Mouse (Mus musculus) frontal cortex, postnatal 25 days (tissue): ENCODE measurements around the gene Zbtb21.
"Not testable (repeated sequence)": the region's sequence is repeated elsewhere in the genome, so short reads cannot be mapped to it uniquely, and the experiment has no call there.

Experiments used
- DNase-seq, 2 experiments: peaks; one replicate each; pipeline ENCODE4 v3.0.0; 2022; ENCODE audit warnings: low spot score in 2 of 2

Gene Zbtb21

DNA sequence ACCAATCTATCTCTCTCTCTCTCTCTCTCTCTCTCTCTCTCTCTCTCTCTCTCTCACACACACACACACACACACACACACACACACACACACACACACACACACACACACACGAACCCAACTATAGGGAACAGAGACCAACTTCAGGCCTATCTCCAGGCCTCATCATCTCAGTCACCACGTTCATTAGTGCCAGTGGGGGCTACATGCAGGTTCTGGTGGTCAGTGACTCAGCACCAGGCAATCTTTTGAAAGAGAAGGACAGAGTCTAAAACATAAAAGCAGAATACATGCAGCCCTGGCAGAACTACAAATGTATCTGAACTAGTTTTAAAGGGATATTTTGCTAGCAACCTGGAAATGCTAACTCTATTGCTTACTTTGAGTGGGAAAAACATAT, 15.4 kb downstream of the Zbtb21 start:
- DNase-seq: not testable (repeated sequence)

DNA sequence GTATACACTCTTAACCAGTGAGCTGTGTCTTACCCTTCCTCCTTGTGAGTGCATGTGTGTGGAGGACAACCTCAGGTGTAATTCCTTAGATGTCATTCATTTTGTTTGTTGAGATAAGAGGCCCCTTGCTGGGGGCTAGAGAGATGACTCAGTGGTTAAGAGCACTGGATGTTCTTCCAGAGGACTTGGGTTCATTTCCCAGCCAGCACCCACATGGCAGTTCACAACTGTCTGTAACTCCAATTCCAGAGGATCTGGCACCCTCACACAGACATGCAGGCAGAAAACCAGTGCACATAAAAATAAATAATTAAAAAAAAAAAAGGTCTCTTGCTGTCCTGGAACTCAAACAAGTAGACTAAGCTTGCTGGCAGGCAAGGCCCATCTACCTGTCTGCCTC, 20.6 kb downstream of the Zbtb21 start:
- no peak for DNase-seq

DNA sequence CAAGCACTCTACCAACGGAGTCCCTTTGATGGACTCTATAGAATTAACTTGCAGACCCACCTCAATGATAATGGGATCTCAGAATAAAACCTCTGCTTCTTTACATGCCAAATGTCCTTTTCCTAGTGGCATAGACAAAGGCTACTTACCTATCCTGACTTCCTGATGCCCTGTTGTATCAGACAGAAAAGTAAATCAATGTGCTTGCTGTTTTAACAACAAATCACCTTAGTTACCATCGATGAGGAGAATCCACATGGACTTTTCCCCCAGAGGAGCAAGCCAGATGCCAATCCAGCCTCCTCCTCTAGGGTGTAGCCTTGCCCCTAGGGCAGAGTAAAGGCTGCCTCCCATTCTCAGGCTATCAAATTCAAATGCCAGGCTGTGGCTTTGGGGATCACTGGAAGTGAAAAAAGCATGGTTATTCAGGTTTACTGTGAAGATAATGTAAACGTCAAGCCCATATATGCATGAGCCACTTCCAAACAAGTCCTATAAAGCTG, 21.9 kb downstream of the Zbtb21 start:
- no peak for DNase-seq

DNA sequence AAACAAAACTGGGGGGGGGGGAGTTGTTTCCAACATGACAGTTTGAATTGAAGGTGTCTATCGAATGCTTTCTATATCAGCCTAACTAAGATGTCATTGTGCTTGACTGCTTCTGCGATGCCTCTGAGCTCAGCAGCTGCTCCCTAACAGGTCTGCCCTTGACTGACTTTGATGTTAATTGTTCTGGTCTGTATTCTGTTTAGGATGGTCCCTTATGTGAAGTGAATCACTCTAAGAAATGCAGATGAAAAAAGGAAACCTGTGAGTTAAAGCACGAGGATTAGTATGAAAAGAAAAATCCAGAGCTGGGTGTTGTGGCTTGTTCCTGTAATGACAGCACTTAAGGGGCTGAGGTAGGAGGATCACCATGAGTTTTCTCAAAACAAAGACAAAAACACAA, 26.6 kb downstream of the Zbtb21 start:
- DNase-seq: no peak

DNA sequence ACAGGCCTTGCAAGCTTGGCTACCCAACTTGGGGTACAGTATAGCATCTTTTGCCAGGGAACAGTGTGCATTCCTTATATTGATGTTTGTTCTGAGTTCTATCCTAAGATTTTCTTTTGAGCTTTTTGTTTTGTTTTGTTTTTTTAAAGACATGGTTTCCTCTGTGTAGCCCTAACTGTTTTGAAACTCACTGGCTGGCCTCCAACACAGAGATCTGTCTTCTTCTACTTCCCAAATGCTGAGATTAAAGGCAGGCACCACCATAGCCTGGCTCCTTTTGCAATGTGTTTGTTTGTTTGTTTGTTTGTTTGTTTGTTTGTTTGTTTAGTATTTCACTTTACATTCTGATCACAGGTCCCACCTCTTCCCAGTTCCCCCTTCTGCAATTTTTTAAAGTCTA, 32.2 kb downstream of the Zbtb21 start:
- no peak for DNase-seq

DNA sequence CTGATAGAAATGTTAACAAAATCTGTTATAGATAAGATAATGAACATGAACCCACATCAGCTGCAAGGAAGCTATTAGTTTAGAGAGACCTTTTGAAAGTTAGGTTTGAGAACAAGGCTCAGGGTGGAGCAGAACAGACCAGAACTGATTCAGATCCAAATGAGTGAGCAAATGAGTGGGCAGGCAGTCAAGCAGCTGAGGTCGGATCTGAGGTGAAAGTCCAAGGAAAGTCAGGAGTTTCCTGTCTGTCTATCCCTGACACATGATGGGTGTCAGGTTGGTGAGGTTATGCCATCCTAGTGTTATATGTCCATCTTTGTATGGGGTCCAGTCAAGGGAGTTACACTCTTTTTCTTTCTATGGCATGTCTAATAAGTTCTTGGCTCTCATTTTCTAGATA, 32.9 kb downstream of the Zbtb21 start:
- no peak for DNase-seq

DNA sequence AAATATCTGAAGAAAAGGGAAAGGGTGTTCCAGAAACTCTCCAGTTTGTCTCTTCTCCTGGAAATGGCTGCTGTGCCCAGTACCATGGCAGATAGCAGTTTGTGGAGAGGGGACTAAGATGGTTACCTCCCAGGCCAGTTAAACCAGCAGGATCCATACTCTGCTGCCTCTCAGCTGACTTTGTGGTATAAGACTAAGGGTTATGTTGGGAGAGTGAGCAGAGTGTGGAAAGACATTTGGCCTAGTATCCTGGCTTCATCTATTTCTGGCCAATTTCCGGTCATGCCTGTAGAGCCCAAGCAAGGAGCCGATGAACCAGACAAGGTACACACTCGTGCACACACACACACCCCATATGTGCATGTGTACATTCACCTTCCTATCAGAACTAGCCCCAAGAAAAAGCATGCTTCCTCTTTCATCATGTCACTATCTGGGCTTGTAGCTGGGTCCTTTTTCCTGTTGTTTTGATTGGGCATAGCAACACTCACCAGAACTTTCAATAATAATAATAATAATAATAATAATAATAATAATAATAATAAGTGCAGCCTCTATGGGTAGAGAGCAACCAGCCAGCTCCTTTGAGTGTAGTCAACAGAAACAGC, 35.0 kb downstream of the Zbtb21 start:
- DNase-seq: no peak

- no peak for DNase-seq
Observed at GRCm38 (mm10) chr16:97926381-97926780, 36.0 kb downstream of the Zbtb21 start.

GRCm38 (mm10) chr16:97925760-97926159, 36.7 kb downstream of the Zbtb21 start:
- DNase-seq: no peak

DNA sequence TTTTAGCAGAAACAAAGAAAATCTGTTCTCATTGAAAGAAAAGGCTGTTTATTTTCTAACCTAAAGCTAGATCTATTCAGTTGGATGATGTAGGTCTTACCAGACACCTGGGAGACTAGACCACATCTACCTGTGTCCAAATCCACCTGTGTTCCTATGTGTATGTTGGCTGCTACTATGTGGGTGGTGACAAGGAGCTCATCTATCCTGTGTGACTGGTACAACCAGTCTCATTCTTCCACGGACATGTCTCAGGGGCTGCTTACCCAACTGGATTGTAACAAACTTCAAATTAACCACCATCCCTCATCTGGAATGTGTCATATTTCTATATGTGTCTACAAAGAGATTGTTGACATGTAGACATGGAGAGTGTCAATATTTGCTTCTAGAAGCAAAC, 38.7 kb downstream of the Zbtb21 start:
- DNase-seq: no peak

- no peak for DNase-seq
Observed at GRCm38 (mm10) chr16:97922779-97923126, 39.7 kb downstream of the Zbtb21 start.

- peak; percentile 73 to 76 for DNase-seq
Observed at GRCm38 (mm10) chr16:97921961-97922778, 40.3 kb downstream of the Zbtb21 start.

GRCm38 (mm10) chr16:97920621-97921020, 41.8 kb downstream of the Zbtb21 start:
- no peak for DNase-seq

DNA sequence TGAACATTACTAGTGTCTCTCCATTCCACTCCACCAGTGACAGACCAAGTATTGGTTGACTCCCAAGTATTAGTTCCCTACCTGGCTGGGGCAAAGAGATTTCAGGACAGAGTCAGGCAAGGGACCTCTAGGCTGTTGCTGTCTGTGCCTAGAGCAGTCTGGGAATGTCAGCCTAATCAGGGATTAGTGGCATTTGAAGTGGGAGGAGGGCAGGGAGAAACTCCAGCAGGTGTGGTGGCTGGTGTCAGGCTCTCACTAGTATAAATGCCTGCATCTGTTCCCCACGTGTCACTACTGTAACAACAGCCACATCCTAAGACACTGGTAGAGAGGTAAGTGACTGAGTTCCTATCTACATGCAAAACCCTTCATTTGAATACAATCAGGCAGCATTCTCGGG, 42.6 kb downstream of the Zbtb21 start:
- DNase-seq: no peak

GRCm38 (mm10) chr16:97912873-97913272, 49.5 kb downstream of the Zbtb21 start:
- no peak for DNase-seq

GRCm38 (mm10) chr16:97909356-97909755, 53.1 kb downstream of the Zbtb21 start:
- DNase-seq: no peak

DNA sequence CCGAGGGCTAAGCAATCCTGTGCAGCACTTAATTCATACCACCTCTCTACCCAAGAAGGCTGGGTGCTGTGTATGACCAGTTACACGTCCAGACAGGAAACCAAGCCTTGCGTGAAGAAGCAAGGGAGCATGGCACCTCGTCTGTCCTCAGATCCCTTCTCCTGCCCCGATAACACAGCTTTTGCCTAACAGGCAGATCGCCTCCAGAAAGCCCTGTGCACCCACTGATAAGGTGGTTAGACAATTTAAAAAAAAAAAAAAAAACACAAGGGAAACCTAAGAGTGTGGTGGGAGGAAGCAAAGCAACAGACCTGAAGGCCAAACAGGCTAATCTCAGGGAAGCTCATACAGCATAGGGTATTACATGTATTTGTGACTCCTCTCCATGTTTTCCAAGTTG, 54.9 kb downstream of the Zbtb21 start:
- DNase-seq: no peak

GRCm38 (mm10) chr16:97906337-97906736, 56.1 kb downstream of the Zbtb21 start:
- no peak for DNase-seq

GRCm38 (mm10) chr16:97905449-97905991, 56.9 kb downstream of the Zbtb21 start:
- DNase-seq: no peak

DNA sequence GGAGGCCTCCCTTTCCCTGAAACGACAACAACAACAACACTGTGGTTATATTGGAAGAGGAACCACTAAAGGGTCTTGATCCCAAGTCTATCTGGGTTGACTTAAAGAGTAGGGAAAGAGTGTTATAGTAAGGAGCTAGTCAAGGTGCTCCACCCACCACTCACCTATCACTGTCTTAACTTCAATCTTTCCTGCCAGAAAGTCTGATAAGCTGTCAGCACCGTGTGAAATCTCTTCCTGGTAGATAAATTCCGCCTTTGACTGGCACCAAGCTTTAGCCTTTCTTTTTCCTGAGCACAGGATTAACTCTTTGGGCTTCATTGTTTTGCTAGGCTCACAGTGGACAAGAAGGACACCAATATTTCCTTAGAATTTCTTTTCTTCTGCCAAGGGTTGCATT, 58.4 kb downstream of the Zbtb21 start:
- DNase-seq: no peak

DNA sequence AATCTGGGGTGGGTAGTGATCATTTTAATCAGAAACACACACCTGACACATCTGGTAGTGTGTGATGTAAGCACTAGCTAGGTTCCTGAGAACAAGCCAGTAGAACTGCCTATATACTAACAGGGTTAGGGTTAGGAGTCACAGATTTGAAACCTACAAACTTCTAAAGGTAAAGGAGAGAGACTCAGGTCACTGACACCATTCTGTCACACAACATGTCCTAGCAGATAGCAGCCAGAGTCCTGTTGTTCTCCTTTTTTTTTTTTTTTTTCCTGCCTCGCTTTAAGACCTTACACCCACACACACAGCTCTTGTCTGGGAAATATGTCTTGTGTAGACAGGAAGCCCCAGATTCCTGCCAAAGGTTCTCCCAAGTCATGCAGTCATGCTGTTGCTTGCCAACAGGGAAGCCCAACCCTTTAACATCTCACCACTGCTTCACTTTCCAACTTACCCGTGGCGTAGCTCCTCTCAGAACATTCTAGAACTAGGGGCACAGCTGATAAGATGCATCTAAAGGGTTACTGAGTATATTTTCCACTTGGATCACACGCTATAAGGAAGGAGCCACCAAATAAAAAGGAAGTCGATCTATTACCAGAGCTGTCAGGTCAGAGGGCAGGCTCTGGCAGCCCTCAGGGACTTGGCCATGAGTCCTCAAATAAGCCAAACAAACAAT, 64.9 kb downstream of the Zbtb21 start:
- no peak for DNase-seq
